Mouse (Mus musculus) large intestine, adult 2 months (tissue): Measurements from ENCODE around the gene Pkn2. TPM values are rescaled to one million over a fixed set of nuclear protein-coding genes. Genes with fewer than 3 reads are reported as not detected.

ENCODE experiments used
- DNase-seq: peaks from one replicate; pipeline ENCODE4 v3.0.0-alpha.2; 2012; ENCODE audit warnings: low read depth, low spot score
- WGBS: fragments of 180-500 bp; shearing (Covaris S2); methylation state at CpG from one replicate; pipeline ENCODE4 v1.1.7; 2018; 5-methylcytosine and 5-hydroxymethylcytosine counted together
- polyA plus RNA-seq: library from polyadenylated mRNA; depleted of rRNA; stranded (reverse); fragments of >200 nt; gene quantifications from 2 replicates; pipeline ENCODE4 v1.2.3, GENCODE M21; 2012; rRNA removed

The Pkn2 gene
- polyA plus RNA-seq, 1 experiment: 9.3 TPM

DNA sequence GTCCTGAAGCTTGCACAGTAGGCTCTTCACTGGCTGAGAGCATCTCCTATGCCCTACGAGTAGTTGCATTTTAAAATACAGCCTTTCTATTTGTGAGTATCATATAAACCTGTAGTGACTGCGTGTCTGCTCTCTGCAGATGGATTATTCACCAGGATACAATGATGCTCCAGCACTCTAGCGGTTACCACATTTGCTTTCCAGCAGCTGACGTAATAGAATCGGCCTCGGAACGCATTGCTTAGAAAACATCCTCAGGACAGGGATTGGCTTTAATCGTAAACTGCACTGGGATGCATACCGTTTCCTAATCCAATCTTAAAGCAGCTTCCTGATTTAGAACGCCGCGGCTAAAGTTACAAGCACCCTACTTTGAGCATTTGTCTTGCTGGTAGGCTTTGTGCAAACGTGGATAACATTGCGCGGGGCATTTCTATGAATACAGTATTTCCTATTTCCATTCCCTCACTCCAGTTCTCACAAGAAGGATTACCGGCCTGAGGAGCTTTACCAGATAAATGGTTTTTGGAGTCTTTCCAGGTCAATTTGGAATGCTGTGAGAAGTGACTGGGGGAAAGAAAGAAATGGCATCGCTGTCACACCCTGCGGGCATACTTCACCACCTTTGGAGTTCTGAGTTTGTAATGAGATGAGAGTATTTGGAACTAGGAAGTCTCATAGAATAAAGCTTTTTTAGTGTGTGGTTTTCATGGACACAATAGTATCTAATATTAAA is 126.5 kb downstream of the Pkn2 start:
- DNase-seq: no peak
- WGBS: 79% methylated on average over 18 of the region's 18 CpGs

- no peak for DNase-seq
- WGBS: 88% methylated on average over 16 of the region's 16 CpGs
These were observed 132.7 kb downstream of the Pkn2 start for GRCm38 (mm10) chr3:142749131-142749530.

GRCm38 (mm10) chr3:142747673-142748072 is 134.1 kb downstream of the Pkn2 start:
- WGBS: 96% methylated on average over 7 of the region's 7 CpGs
- no peak for DNase-seq

DNA sequence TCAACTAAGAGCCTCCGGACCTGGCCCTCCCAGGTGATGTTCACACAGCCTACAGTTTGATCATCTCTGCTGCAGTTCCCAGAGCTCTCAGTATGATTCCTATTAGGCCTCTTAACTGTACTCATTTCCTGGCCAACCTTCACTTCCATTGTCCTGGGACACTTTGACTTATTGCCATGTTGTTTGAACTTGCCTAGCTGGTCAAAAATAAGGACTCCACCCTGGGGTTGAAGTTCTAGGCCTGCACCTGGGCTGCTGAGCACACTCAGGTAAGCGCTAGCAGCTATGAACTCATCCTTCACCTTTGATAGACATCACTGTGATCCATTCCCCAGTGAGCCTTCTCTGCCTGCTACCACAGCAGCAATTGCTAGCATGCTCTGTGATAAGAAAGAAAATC is 136.7 kb downstream of the Pkn2 start:
- DNase-seq: no peak
- WGBS: 66% methylated on average over 2 of the region's 2 CpGs

DNA sequence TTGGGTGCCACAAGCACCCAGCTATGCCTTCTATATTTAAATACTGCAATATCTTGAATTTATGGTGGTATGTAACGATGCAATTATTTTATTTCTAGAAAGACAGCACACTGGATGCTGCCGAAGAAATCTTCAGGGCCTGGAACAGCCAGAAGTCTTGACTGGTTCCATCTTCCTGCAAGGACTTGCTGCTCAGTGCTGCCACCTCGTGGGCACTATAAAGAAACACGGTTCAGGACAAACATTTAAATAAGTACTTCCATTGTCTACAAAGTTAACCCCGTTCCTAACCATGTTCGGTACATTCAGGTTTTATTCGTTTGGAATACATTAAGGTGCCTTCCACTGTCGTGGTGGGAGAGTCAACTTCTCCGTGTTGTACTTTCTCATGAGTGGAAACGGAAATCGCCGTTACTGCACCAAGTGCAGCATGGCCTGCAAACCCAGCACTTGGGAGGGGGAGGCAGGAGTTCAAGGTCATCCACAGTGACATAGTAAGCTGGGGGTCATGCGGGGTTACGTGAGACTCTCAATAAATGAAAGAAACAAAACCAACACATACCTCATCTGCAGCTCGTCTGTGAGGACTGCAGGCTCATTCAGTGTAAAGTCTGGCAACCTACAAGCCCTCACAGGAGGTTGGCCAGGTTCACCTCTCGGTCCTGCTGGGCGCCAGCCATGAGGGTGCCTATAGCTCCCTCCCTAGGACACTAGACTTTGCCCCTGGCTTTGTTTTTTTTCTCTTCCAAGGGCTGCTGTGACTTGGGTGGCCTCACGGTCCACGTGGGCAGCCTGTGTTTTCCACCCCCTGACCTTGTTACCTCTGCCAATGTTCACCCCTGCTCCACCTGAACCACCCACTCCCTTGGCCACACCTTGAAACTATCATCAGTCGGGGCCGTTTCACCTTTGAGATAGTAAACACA is 137.6 kb downstream of the Pkn2 start:
- 41% methylated on average over 21 of the region's 21 CpGs for WGBS

More for the DNA sequence above, 137.6 kb downstream of the Pkn2 start:
- DNase-seq: no peak

Other genes starting within 250 kb of the Pkn2 start
- 2.0 and 2.2 TPM in 2 replicates for gene Kyat3, start 181.0 kb downstream of the Pkn2 start, polyA plus RNA-seq
- gene Gtf2b, start 117.0 kb downstream of the Pkn2 start, polyA plus RNA-seq: 32.7 and 43.3 TPM in 2 replicates